Mouse (Mus musculus): ENCODE results near the gene Glod5.
"Not testable (repeated sequence)": the region's sequence is repeated elsewhere in the genome, so short reads cannot be mapped to it uniquely, and the experiment has no call there.

Glod5 gene

GRCm38 (mm10) chrX:8018286-8018685 lies at the start of gene Glod5:
Glod5 (minus strand) TSS chrX:8018492.
- in situ Hi-C loops (cut with MboI, MseI): loop anchor here (10.0 kb wide), 1 partner anchor 103 kb away; the partner anchor contains the start of gene Pcsk1n

- in situ Hi-C loops (cut with MboI, MseI): not testable (repeated sequence)
Observed at GRCm38 (mm10) chrX:8051044-8051781, 32.9 kb upstream of the Glod5 start.

- in situ Hi-C loops (cut with MboI, MseI): no loop called here
Observed at GRCm38 (mm10) chrX:8033009-8033408, 14.7 kb upstream of the Glod5 start.

GRCm38 (mm10) chrX:8026811-8027210 lies 8.5 kb upstream of the Glod5 start:
- in situ Hi-C loops (cut with MboI, MseI): no loop called here

GRCm38 (mm10) chrX:8024795-8025194 lies 6.5 kb upstream of the Glod5 start:
- in situ Hi-C loops (cut with MboI, MseI): loop anchor here (5.0 kb wide), 1 partner anchor 87 kb away; no protein-coding TSS in a partner anchor

- in situ Hi-C loops (cut with MboI, MseI): loop anchor here (5.0 kb wide), 1 partner anchor 83 kb away; no protein-coding TSS in a partner anchor
Observed at GRCm38 (mm10) chrX:8020111-8020778, 2.0 kb upstream of the Glod5 start.

GRCm38 (mm10) chrX:8017142-8017541 lies 1.1 kb downstream of the Glod5 start:
- in situ Hi-C loops (cut with MboI, MseI): loop anchor here (10.0 kb wide), 1 partner anchor 102 kb away; the partner anchor contains the start of gene Pcsk1n

GRCm38 (mm10) chrX:8015675-8016074 lies 2.6 kb downstream of the Glod5 start:
- in situ Hi-C loops (cut with MboI, MseI): loop anchor here (10.0 kb wide), 1 partner anchor 101 kb away; the partner anchor contains the start of gene Pcsk1n

- in situ Hi-C loops (cut with MboI, MseI): loop anchor here (10.0 kb wide), 1 partner anchor 99 kb away; the partner anchor contains the start of gene Pcsk1n
Observed at GRCm38 (mm10) chrX:8013569-8014314, 4.5 kb downstream of the Glod5 start.

- in situ Hi-C loops (cut with MboI, MseI): loop anchor here (10.0 kb wide), 1 partner anchor 98 kb away; the partner anchor contains the start of gene Pcsk1n
Observed at GRCm38 (mm10) chrX:8013157-8013556, 5.1 kb downstream of the Glod5 start.

GRCm38 (mm10) chrX:8009356-8009755 lies 8.9 kb downstream of the Glod5 start:
- in situ Hi-C loops (cut with MboI, MseI): not testable (repeated sequence)

GRCm38 (mm10) chrX:8008543-8008942 lies 9.7 kb downstream of the Glod5 start:
- in situ Hi-C loops (cut with MboI, MseI): no loop called here

- in situ Hi-C loops (cut with MboI, MseI): no loop called here
Observed at GRCm38 (mm10) chrX:8002971-8003370, 15.3 kb downstream of the Glod5 start.

- in situ Hi-C loops (cut with MboI, MseI): no loop called here
Observed at GRCm38 (mm10) chrX:8002001-8002400, 16.3 kb downstream of the Glod5 start.

GRCm38 (mm10) chrX:8000546-8001192 lies 17.6 kb downstream of the Glod5 start:
- in situ Hi-C loops (cut with MboI, MseI): no loop called here

- in situ Hi-C loops (cut with MboI, MseI): no loop called here
Observed at GRCm38 (mm10) chrX:7993068-7993735, 25.1 kb downstream of the Glod5 start.

GRCm38 (mm10) chrX:7992379-7993067 lies 25.8 kb downstream of the Glod5 start:
- in situ Hi-C loops (cut with MboI, MseI): no loop called here

- in situ Hi-C loops (cut with MboI, MseI): no loop called here
Observed at GRCm38 (mm10) chrX:7981368-7981767, 36.9 kb downstream of the Glod5 start.

GRCm38 (mm10) chrX:7977892-7978291 lies 40.4 kb downstream of the Glod5 start, which contains the start of gene Gata1:
Gata1 (minus strand) TSS chrX:7978071.
- in situ Hi-C loops (cut with MboI, MseI): no loop called here

GRCm38 (mm10) chrX:7971292-7971691 lies 47.0 kb downstream of the Glod5 start:
- in situ Hi-C loops (cut with MboI, MseI): no loop called here
